Mouse (Mus musculus): ENCODE measurements around the gene Cox8b. TPM values are rescaled to one million over a fixed set of nuclear protein-coding genes. Genes with fewer than 3 reads are reported as not detected.

Cox8b gene
- total RNA-seq, 2 experiments from 2014 or later = 2,055 to 2,295 TPM

DNA sequence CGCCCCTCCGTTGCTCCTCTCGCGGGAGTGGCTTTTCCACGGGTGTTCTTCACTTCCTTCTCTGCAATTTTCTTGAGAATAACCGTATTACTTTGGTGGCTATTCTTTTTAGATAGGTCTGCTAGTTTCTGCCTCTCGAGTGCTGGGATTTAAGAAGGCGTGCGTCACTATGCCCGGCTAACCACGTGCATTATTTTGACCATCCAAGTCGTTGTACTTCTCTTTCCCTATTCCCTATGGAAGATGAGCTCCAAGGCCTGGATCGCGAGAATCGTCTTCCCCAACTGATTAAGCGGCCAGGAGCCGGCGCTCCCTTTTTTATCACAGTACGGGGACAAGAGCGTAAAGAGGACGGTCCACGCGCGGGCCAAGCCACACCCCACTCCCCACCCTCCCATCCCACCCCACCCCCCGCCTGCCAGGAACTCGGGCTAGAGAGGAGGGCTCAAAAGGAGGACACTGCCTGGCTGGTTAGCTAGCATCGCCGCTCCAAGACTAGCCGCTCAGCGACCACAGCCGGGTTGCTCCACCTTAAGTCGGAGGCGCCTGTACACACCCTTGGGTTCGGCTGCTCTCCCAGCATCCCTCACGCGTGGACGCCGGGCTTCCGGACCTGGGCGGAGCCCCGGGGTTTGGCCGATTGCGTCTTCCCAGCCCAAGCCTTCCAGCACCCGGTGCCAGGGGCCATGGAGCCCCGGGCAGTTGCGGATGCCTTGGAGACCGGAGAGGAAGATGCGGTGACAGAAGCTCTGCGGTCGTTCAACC, 43.3 kb downstream of the Cox8b start, which contains the start of gene Ric8a:
Gene Ric8a, plus strand, starts transcription at position 173 of the 765 bp plus-strand sequence.
- Histone ChIP-seq H3K4me3 (peak within 1 kb of the TSS; percentile 96), H3K27ac (peak within 1 kb of the TSS; percentile 99)
- intact Hi-C loops (cut with DNase I) = loop anchor here (2.0 kb wide), 2 partner anchors 24 to 46 kb away; partner anchors contain the start of gene Psmd13
- peak; percentile 95 for DNase-seq
- TF ChIP-seq CTCF (IDR thresholded peaks at IDR 0.05) = no peak

GRCm38 (mm10) chr7:140855860-140856784, 44.1 kb downstream of the Cox8b start, which contains the start of gene Gm45785:
Gene Gm45785 (minus strand): TSS chr7:140856331.
- TF ChIP-seq CTCF (IDR thresholded peaks at IDR 0.05) = no peak
- peak; percentile 91 for DNase-seq
- Histone ChIP-seq H3K27ac (peak within 1 kb of the TSS; percentile 99), H3K4me3 (peak within 1 kb of the TSS; percentile 96)
- intact Hi-C loops (cut with DNase I) = loop anchor here (2.0 kb wide), 2 partner anchors 25 to 47 kb away; partner anchors contain the start of gene Psmd13

GRCm38 (mm10) chr7:140855181-140855580, 45.1 kb downstream of the Cox8b start:
- DNase-seq = no peak
- peak overlapping the region; percentile 99 for H3K27ac ChIP-seq
- intact Hi-C loops (cut with DNase I) = no loop called here
- peak overlapping the region; percentile 96 for H3K4me3 ChIP-seq
- no peak for TF ChIP-seq CTCF (IDR thresholded peaks at IDR 0.05)

GRCm38 (mm10) chr7:140854483-140854882, 45.8 kb downstream of the Cox8b start:
- H3K4me3 ChIP-seq = peak overlapping the region; percentile 96
- intact Hi-C loops (cut with DNase I) = no loop called here
- H3K27ac ChIP-seq = no peak overlapping the region
- peak; percentile 10 for DNase-seq
- TF ChIP-seq CTCF (IDR thresholded peaks at IDR 0.05) = no peak

DNA sequence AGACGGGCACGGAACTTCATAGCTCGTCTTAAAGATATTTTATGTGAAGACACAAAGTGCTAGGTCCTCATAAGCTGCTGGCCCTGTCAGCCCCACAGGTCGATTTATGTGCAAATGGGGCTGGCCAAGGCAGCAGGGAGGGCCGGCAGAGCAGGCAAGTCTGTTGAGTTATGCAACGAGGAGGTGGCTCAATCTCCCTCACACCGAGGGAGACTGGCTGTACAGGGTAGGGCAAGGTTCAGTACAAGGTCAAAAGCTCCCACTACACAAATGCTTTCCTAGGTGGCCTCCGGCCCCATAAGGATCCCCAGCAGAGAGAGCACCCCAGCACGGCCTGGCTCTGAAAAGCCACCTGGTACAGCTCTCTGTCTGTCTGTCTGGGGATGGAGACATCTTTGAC, 46.9 kb downstream of the Cox8b start:
- TF ChIP-seq CTCF (IDR thresholded peaks at IDR 0.05) = no peak
- Histone ChIP-seq H3K27ac (no peak overlapping the region), H3K4me3 (no peak overlapping the region)
- intact Hi-C loops (cut with DNase I) = no loop called here
- DNase-seq = peak; percentile 19

DNA sequence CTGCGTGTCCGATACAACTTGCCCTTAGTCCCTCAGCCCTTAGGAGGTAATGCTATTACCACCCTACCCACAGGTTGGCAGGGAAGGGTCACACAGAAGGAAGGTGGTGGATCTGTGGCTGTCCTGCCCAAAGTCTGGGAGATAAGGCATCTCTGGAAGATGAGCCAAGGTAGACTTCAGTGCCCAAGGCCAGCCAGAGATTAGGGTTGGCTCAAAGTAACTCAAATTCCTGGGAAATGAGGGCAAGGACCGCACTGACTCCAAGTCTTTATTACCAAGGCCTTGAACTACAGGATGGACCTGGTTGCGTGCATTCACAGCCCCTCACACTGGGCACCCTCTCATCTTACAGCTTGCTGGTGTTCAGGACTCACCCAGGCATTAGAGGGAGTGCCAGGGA, 48.3 kb downstream of the Cox8b start:
- TF ChIP-seq CTCF (IDR thresholded peaks at IDR 0.05) = no peak
- Histone ChIP-seq H3K27ac (no peak overlapping the region), H3K4me3 (no peak overlapping the region)
- peak; percentile 13 for DNase-seq
- intact Hi-C loops (cut with DNase I) = no loop called here

Other genes with a start within 250 kb of the Cox8b start
- gene Olfr539, start 240.5 kb downstream of the Cox8b start, total RNA-seq (2021) = not detected
- not detected for gene Olfr45, start 218.5 kb downstream of the Cox8b start, total RNA-seq (2021)
- not detected for gene Olfr541, start 203.2 kb downstream of the Cox8b start, total RNA-seq (2021)
- 1 to 10 TPM; 2.6 to 8.8 TPM for gene Cyp2e1, start 136.7 kb downstream of the Cox8b start, total RNA-seq (2021)
- not detected for gene Syce1, start 112.6 kb downstream of the Cox8b start, total RNA-seq (2021)
- not detected for gene Zfp941, start 78.3 kb downstream of the Cox8b start, total RNA-seq (2021)
- not detected for gene Urah, start 65.4 kb downstream of the Cox8b start, total RNA-seq (2021)
- gene Scgb1c1, start 54.9 kb downstream of the Cox8b start, total RNA-seq (2021) = not detected
- not detected for gene Odf3, start 52.6 kb downstream of the Cox8b start, total RNA-seq (2021)
- gene Gm45785, start 44.1 kb downstream of the Cox8b start, total RNA-seq (2021) = not detected
- 10 to 100 TPM; 12.7 TPM for gene Ric8a, start 43.5 kb downstream of the Cox8b start, total RNA-seq (2021)
- 1 to 10 TPM; 6.0 to 6.9 TPM for gene Bet1l, start 42.9 kb downstream of the Cox8b start, total RNA-seq (2021)
- 10 to 100 TPM; 84.5 to 89.3 TPM for gene Psmd13, start 18.5 kb downstream of the Cox8b start, total RNA-seq (2021)
- 10 to 100 TPM; 20.4 to 27.3 TPM for gene Sirt3, start 18.1 kb downstream of the Cox8b start, total RNA-seq (2021)
- gene Nlrp6, start 20.5 kb upstream of the Cox8b start, total RNA-seq (2021) = not detected
- gene Pgghg, start 40.9 kb upstream of the Cox8b start, total RNA-seq (2021) = 1 to 10 TPM; 3.8 to 5.6 TPM
- gene Ifitm5, start 49.8 kb upstream of the Cox8b start, total RNA-seq (2021) = under 1 TPM in 1 of 2 experiments, not detected in 1; 0.33 TPM
- not detected for gene Gm45717, start 55.5 kb upstream of the Cox8b start, total RNA-seq (2021)
- gene Ifitm2, start 55.5 kb upstream of the Cox8b start, total RNA-seq (2021) = 10 to 100 TPM; 42.2 to 82.6 TPM
- gene Ifitm1, start 66.8 kb upstream of the Cox8b start, total RNA-seq (2021) = 1 to 10 TPM in 1 of 2 experiments, under 1 TPM in 1; 0.69 to 1.4 TPM
- gene Ifitm3, start 110.3 kb upstream of the Cox8b start, total RNA-seq (2021) = 10 to 100 TPM; 30.8 to 49.0 TPM
- not detected for gene Ifitm6, start 117.5 kb upstream of the Cox8b start, total RNA-seq (2021)
- gene Gm17387, start 128.7 kb upstream of the Cox8b start, total RNA-seq (2021) = not detected
- under 1 TPM; 0.17 to 0.18 TPM for gene B4galnt4, start 160.7 kb upstream of the Cox8b start, total RNA-seq (2021)
- not detected for gene Pkp3, start 177.8 kb upstream of the Cox8b start, total RNA-seq (2021)
- 1 to 10 TPM; 1.7 TPM for gene Sigirr, start 200.1 kb upstream of the Cox8b start, total RNA-seq (2021)
- gene Ano9, start 217.4 kb upstream of the Cox8b start, total RNA-seq (2021) = not detected
- gene Ptdss2, start 221.9 kb upstream of the Cox8b start, total RNA-seq (2021) = 10 to 100 TPM; 19.5 to 20.5 TPM

All from gastrocnemius, adult 2 months (tissue).